Comparison of ENCODE assay signal across 10 mouse cellular contexts in genomic region chr7:75827357-75827756, GRCm38 (mm10). TPM values are rescaled to one million over a fixed set of nuclear protein-coding genes. Genes with fewer than 3 reads are reported as not detected.
DNase-seq lines count a peak whose midpoint lies in the region; ATAC-seq and TF ChIP-seq lines count a peak whose summit lies in the region.
"Had no signal": no experiment of that assay in that cellular context is flagged by ENCODE, and none has a peak within 500 bp of the region (broad histone marks: within the 10 kb centered on the region; RNA-seq: fewer than 3 reads in every experiment).

No protein-coding gene starts in this region.

- DNase-seq in heart, postnatal 10 days = no peak
- DNase-seq in 3T3-L1 (ENCODE audit: low read depth, low spot score) = peak; percentile 20
- no peak for DNase-seq in G1E (ENCODE audit: low spot score)
- no peak for DNase-seq in gastrocnemius, postnatal 14 days
- no peak for DNase-seq in right cerebral cortex, postnatal 4 days
- DNase-seq in lung, adult 2 months = no peak

- TF ChIP-seq CTCF in G1E (IDR thresholded peaks at IDR 0.05; ENCODE audit: low read depth, low read length) = no peak
- no peak for TF ChIP-seq CTCF in lung, adult 2 months (IDR thresholded peaks at IDR 0.05; ENCODE audit: insufficient read depth, low read length)

- no peak overlapping the region for H3K9ac ChIP-seq in heart, embryonic 11.5 days (ENCODE audit: low read depth, low read length)
- no peak overlapping the region for H3K9ac ChIP-seq in intestine, embryonic 16.5 days (ENCODE audit: low read depth, low read length)
- H3K9ac ChIP-seq: lung, embryonic 14.5 days had no signal

- H3K9me3 ChIP-seq in heart, embryonic 11.5 days (replicated peaks; ENCODE audit: control insufficient read depth, low read length) = no peaks in the 10 kb centered on the region
- H3K9me3 ChIP-seq in G1E (replicated peaks) = no peaks in the 10 kb centered on the region
- H3K9me3 ChIP-seq in intestine, embryonic 16.5 days (ENCODE audit: control insufficient read depth, low read length) = no peaks in the 10 kb centered on the region

- 76% methylated on average over 1 of the region's 1 CpGs for WGBS in heart, embryonic 11.5 days (ENCODE audit: insufficient replicate concordance)
- WGBS in intestine, embryonic 16.5 days = 87% methylated on average over 1 of the region's 1 CpGs
- WGBS in lung, adult 2 months = 89% methylated on average over 1 of the region's 1 CpGs

- intact Hi-C loops in heart, postnatal 10 days (cut with DNase I) = loop anchor here (5.0 kb wide), 1 partner anchor 460 kb away; no protein-coding TSS in a partner anchor
- intact Hi-C loops in gastrocnemius, postnatal 14 days (cut with DNase I; ENCODE audit: low total_unique reads) = loop anchor here (10.0 kb wide), 1 partner anchor 83 kb away; no protein-coding TSS in a partner anchor

- H3K27ac ChIP-seq in heart, embryonic 11.5 days (ENCODE audit: low read depth, low read length) = peak overlapping the region; percentile 64
- no peak overlapping the region for H3K27ac ChIP-seq in intestine, embryonic 16.5 days (ENCODE audit: low read length)

- no peak for ATAC-seq in heart, embryonic 11.5 days (replicated peaks; ENCODE audit: insufficient number of reproducible peaks, low FRiP score, low TSS enrichment)
- ATAC-seq in G1E (ENCODE audit: extremely low read depth, insufficient number of reproducible peaks, low FRiP score, poor library complexity, severe bottlenecking) = peak; percentile 67
- ATAC-seq in intestine, embryonic 16.5 days = peak; percentile 34

- H3K36me3 ChIP-seq in heart, embryonic 11.5 days (ENCODE audit: control insufficient read depth, insufficient read depth, low read length) = no peaks in the 10 kb centered on the region
- no peaks in the 10 kb centered on the region for H3K36me3 ChIP-seq in G1E (replicated peaks)
- no peaks in the 10 kb centered on the region for H3K36me3 ChIP-seq in intestine, embryonic 16.5 days (ENCODE audit: control insufficient read depth, insufficient read depth, low read length)

- TF ChIP-seq POLR2A in lung, adult 2 months (IDR thresholded peaks at IDR 0.05; ENCODE audit: borderline replicate concordance, extremely low read depth, low read depth, low read length) = no peak

- no peaks in the 10 kb centered on the region for H3K27me3 ChIP-seq in heart, embryonic 11.5 days (ENCODE audit: control insufficient read depth, insufficient read depth, low read length)
- peaks cover 4% of the 10 kb centered on the region for H3K27me3 ChIP-seq in G1E (ENCODE audit: insufficient read depth, low read length)
- no peaks in the 10 kb centered on the region for H3K27me3 ChIP-seq in intestine, embryonic 16.5 days (replicated peaks; ENCODE audit: control insufficient read depth, insufficient read depth, low read length)

- no peak overlapping the region for H3K4me2 ChIP-seq in heart, embryonic 11.5 days
- no peak overlapping the region for H3K4me2 ChIP-seq in intestine, embryonic 16.5 days (ENCODE audit: low read depth, low read length)
- H3K4me2 ChIP-seq: lung, embryonic 14.5 days had no signal

- peaks cover 3% of the 10 kb centered on the region for H3K4me1 ChIP-seq in heart, embryonic 11.5 days (ENCODE audit: control insufficient read depth, insufficient read depth, low read length)
- H3K4me1 ChIP-seq in G1E (ENCODE audit: insufficient read depth, low read depth, low read length) = peaks cover 35% of the 10 kb centered on the region
- H3K4me1 ChIP-seq in intestine, embryonic 16.5 days (ENCODE audit: control insufficient read depth, insufficient read depth, low read length) = 0 out of 2 replicates have a peak, but pooled peaks cover 3% of the 10 kb centered on the region
- no peaks in the 10 kb centered on the region for H3K4me1 ChIP-seq in lung, adult 2 months (ENCODE audit: control insufficient read depth, insufficient read depth, low read length)

- H3K4me3 ChIP-seq in heart, embryonic 11.5 days (ENCODE audit: low read depth, low read length) = no peak overlapping the region
- H3K4me3 ChIP-seq in G1E (ENCODE audit: low read depth, low read length) = no peak overlapping the region
- no peak overlapping the region for H3K4me3 ChIP-seq in intestine, embryonic 16.5 days (ENCODE audit: low read length)
- no peak overlapping the region for H3K4me3 ChIP-seq in lung, adult 2 months (replicated peaks; ENCODE audit: extremely low read depth, low read depth, low read length)
- H3K4me3 ChIP-seq: erythroblast, embryonic 14.5 days had no signal

RNA-seq across cellular contexts. Expression of gene Klhl25, which starts 20.8 kb away (rescaled TPM):
- 10.3 and 10.9 TPM in 2 replicates for polyA plus RNA-seq in heart, embryonic 11.5 days (2014; fragmentation: Nextera tagmentation; extraction: Ambion mirVana)
- 10 to 100 TPM in 1 of 2 experiments, 1 to 10 TPM in 1; 7.1 to 10.7 TPM for total RNA-seq in heart, postnatal 10 days (2021)
- total RNA-seq in G1E (2014; fragmentation: Nextera tagmentation) (2.7 and 51.2 TPM in 2 replicates), G1E (2017) (9.6 and 11.8 TPM in 2 replicates)
- polyA plus RNA-seq in G1E (2012) = 3.0 and 5.4 TPM in 2 replicates
- 9.5 and 10.4 TPM in 2 replicates for polyA plus RNA-seq in intestine, embryonic 16.5 days (2015; fragmentation: Nextera tagmentation; extraction: Ambion mirVana)
- 1 to 10 TPM; 2.8 to 3.5 TPM for total RNA-seq in gastrocnemius, postnatal 14 days (2021)
- polyA plus RNA-seq in lung, adult 2 months (2012; rRNA removed) = 21.9 and 26.5 TPM in 2 replicates
